Mouse (Mus musculus): ENCODE measurements around the gene Efemp1.

GRCm38 (mm10) chr11:28883106-28883505, 30.1 kb downstream of the Efemp1 start:
- TF ChIP-seq EP300 (IDR thresholded peaks at IDR 0.05; ENCODE audit: insufficient read depth, low read depth, low read length) (no peak), CTCF (IDR thresholded peaks at IDR 0.05) (no peak), POLR2A (IDR thresholded peaks at IDR 0.05; ENCODE audit: insufficient read depth, low read depth, low read length) (no peak)
